Mouse (Mus musculus) lung, adult 2 months (tissue): ENCODE measurements around the gene Gm10644.

Source experiments
- CTCF ChIP-seq: fragments of 200-500 bp; IDR thresholded peaks from 2 replicates; pipeline ENCODE4 v1.5.1; 2011; ENCODE audit warnings: mild to moderate bottlenecking, low read length, control low read depth; ENCODE audit not compliant: insufficient read depth
- POLR2A ChIP-seq: fragments of 200-500 bp; IDR thresholded peaks from 2 replicates; pipeline ENCODE4 v1.6.1; 2011; ENCODE audit warnings: low read depth, mild to moderate bottlenecking, control low read depth, low read length, borderline replicate concordance; ENCODE audit errors: extremely low read depth

DNA sequence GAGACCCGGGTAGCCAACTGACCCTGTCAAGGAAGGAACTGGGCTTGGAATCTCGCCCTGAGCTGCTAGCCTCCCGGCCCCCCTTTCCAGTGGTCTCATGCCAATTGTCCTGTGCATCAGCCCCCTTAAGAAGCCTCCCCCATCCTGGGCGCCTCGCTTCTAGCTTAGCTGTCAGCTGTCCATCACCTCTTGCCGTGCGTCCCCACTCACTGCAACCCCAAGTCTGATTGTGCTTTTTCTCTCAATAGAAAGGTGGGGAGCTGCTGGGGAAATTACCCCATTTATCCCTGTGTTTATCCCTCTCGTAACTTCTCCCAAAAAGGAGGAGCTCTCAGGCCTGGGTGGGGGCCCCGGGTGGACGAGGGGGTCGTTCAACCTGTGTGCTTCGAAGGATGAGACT, 41.0 kb upstream of the Gm10644 start:
- TF ChIP-seq CTCF (no peak), POLR2A (no peak)
